Mouse (Mus musculus): ENCODE results near the gene E330017A01Rik.

DNA sequence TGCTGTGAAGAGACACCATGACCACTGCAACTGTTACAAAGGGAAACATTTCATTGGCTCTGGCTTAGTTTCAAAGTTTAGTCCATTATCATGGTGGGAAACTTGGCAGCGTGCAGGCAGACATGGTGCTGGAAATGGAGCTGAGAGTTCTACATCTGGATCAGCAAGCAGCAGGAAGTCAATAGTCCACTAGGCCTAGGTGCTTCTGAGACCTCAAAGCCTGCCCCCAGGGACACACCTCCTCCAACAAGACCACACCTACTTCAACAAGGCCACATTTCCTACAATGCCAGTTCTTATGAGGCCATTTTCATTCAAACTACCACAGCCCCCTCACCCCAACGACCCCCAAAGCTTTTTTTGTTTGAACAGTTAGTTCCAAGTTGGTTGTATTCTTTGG is 8.8 kb downstream of the E330017A01Rik start:
- TF ChIP-seq CTCF (conservative IDR thresholded peaks at IDR 0.05; ENCODE audit: low read length) (no peak), POU5F1 (IDR thresholded peaks at IDR 0.05; ENCODE audit: borderline replicate concordance, low read length) (no peak)
